Mouse (Mus musculus) olfactory bulb, adult 2 months (tissue): ENCODE data around the gene B230219D22Rik.

ENCODE experiments used
- CTCF ChIP-seq: fragments of 200-500 bp; IDR thresholded peaks from 2 replicates; pipeline ENCODE4 v1.5.1; 2012; ENCODE audit warnings: low read depth, mild to moderate bottlenecking, low read length, moderate library complexity; ENCODE audit not compliant: insufficient read depth
- POLR2A ChIP-seq: fragments of 200-500 bp; IDR thresholded peaks from 2 replicates; pipeline ENCODE4 v1.6.1; 2012; ENCODE audit warnings: mild to moderate bottlenecking, low read depth, low read length, moderate library complexity; ENCODE audit not compliant: insufficient read depth

DNA sequence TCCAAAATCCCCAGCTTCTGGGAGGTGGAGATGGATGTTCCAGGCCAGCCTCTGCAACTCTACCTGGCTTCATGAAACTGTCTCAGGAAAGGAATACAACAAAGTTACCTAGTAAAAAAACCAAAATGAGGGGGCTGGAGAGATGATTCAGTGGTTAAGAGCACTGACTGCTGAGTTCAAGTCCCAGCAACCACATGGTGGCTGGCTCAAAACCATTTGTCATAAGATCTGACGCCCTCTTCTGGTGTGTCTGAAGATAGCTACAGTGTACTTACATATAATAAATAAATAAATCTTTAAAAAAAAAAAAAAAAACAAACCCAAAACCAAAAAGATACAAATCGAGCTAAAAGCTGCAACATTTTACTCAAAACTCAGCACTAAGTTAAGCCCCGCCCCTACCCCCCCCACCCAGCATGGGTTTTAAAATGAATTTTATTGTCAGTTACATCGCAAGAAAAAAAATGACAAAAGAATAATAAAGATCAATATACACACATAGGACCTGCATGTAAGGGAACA lies 33.7 kb downstream of the B230219D22Rik start:
- TF ChIP-seq POLR2A (no peak), CTCF (no peak)
